Mouse (Mus musculus) gastrocnemius, postnatal 10 days (tissue): ENCODE results near the gene Mrpl22. TPM values are rescaled to one million over a fixed set of nuclear protein-coding genes. Genes with fewer than 3 reads are reported as not detected.
"Not testable (repeated sequence)": the region's sequence is repeated elsewhere in the genome, so short reads cannot be mapped to it uniquely, and the experiment has no call there.

Experiments
- DNase-seq: peaks from one replicate; pipeline ENCODE4 v3.0.0; 2021; ENCODE audit warnings: mixed read lengths
- long read RNA-seq, 2 experiments: library from polyadenylated mRNA; stranded (forward); transcript quantifications; one replicate each; pipeline ENCODE4 v2.0.0; 2021
- total RNA-seq, 2 experiments: library from RNA; stranded (reverse); gene quantifications; 2 replicates each; pipeline ENCODE4 v1.2.3; 2021

The Mrpl22 gene
- total RNA-seq = 10 to 100 TPM; 43.9 to 49.0 TPM
- long read RNA-seq, experiment 1, transcript Mrpl22-201 (7 exons, 722 nt) = major isoform, 16 of 18 reads
- long read RNA-seq, experiment 1, partial matches to known transcripts = 0 of 18 reads
- long read RNA-seq, experiment 1, other reads (novel, unspliced or antisense) = 2 of 18 reads
- long read RNA-seq, experiment 2, transcript Mrpl22-201 (7 exons, 722 nt) = major isoform, 16 of 18 reads
- long read RNA-seq, experiment 2, partial matches to known transcripts = 0 of 18 reads
- long read RNA-seq, experiment 2, other reads (novel, unspliced or antisense) = 2 of 18 reads

- peak; percentile 97 for DNase-seq
Observed at GRCm38 (mm10) chr11:58171459-58172091, at the start of gene Mrpl22. Mrpl22 (plus strand) TSS chr11:58171661.

GRCm38 (mm10) chr11:58123711-58124110 lies 47.8 kb upstream of the Mrpl22 start:
- no peak for DNase-seq

DNA sequence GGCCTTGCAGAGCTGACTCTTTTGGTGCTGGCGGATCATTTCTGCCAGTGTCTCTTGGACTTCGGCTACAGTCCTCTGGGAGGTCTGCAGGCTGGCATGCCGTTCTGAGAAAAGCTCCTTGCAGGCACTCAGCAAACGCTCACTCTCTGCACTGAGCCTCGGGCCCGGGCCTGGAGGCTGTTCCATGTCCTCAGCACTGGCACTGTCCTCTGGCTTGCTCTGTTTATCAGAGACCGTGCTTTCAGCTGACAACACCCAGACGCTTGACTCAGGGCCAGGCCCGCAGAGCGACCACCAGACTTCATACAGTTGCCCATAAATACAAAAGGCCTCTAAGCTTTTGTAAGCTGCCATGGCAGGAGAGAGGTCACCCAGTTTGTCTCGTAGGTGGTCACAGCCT lies 46.4 kb upstream of the Mrpl22 start:
- DNase-seq = no peak

DNA sequence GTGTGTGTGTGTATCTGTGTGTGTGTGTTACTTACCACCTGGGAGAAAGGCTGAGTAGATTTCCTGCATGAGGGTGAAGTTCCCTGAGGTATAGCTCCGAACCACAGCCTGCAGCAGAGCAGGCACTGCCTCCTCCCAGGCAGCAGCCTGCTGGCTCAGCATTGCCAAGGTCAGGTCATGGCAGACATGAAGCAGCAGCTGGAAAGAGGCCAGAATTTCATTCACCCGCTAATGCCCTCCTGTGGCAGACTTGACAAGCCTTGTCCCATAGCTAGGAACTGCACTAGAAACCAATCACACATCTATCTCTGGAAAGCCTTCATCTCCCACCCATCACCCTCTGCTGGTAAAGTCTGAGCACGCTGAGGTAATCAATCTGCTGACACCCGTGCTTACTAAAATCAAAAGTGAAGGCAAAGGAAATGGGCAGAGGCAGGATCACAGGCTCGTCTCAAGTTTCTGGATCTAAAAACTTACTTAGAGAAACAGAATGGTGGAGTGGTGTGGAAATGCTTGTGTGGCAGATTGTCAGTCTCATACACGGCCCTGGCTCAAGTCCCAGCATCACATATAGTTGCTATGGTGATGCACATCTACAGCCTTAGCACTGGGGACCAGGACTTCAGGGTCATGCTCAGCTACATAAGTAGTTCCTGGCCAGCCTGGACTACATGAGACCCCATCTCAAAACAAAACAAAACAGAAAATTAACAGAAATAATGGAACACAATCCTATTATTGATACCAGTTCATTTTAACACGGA lies 44.9 kb upstream of the Mrpl22 start:
- DNase-seq = peak; percentile 50

DNA sequence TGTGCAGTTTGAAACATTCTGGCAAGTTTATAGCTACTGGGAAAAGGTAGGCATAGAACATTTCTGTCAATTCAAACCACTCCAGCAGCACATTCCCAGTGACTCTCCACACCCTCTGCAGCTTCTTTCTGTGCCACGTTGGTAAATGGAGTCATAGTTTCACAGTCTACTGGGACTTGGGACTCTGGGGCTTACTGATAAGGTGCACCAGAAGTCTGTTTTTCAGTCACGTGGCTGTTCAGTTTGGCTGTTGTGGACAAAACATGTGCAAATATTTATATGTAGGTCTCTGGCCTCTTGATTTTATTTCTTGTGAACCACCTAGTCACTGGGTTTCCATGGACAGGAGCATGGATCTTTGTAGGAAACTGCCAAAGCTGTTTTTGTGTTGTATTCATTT lies 43.9 kb upstream of the Mrpl22 start:
- DNase-seq = no peak

GRCm38 (mm10) chr11:58129302-58129843 lies 42.1 kb upstream of the Mrpl22 start:
- DNase-seq = no peak

GRCm38 (mm10) chr11:58132026-58132425 lies 39.4 kb upstream of the Mrpl22 start:
- no peak for DNase-seq

- DNase-seq = no peak
Observed at GRCm38 (mm10) chr11:58134869-58135268, 36.6 kb upstream of the Mrpl22 start.

- DNase-seq = no peak
Observed at GRCm38 (mm10) chr11:58135296-58135695, 36.2 kb upstream of the Mrpl22 start.

DNA sequence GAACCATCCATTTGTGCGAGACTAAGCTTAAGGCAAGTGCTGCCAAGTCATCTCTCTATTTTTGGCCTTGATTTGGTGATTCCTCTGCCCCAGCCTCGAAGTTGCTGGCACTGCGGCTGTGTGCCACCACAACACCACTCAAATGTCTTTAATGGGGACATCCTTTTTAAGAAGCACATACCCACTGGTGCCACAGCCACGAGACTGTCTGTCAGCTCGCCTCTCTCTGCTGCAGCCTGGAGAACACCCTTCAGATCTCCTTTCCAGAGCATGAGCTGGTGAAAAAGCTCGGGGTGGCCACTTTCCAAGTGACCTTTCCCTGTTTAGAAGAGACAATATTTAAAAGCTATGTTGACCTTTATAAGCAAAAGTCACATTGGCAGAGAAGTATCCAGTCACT lies 34.8 kb upstream of the Mrpl22 start:
- no peak for DNase-seq

DNA sequence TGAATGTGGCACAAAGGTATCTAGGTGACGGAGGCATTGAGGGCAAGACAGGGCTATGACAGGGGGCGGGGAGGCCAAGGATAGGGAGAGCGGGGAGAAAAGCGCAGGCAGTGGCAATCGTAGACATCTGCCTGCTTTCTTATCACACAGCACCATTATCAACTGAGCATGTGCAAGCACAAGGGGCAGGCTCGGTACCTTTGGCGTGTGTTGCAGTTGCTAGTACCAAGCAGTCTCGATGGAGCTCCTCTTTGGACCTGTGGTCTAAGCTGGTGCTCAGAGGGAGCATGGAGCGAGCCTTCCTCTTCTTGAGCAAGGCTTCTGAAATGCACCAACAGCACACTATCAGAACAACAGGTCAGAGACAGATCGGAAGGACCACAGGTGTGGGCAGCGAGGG lies 32.6 kb upstream of the Mrpl22 start:
- no peak for DNase-seq

DNA sequence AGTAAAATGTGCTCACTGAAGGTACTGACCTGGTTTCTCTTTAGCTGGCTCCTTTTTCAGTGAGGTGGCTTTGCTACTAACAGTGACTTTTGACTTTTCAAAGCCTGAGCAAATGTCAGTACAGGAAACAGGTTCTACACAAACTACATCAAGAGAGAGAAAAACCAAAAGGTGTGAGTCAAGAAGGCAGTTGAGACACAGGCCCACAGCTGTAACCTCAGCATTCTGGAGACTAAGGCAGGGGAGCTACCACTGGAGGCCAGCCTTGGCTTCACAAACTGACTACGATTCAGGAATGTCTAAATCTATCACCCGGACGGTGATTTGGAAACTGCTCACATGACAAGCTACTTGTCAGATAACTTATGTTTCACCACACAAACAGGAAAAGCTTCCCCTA lies 32.0 kb upstream of the Mrpl22 start:
- no peak for DNase-seq

DNA sequence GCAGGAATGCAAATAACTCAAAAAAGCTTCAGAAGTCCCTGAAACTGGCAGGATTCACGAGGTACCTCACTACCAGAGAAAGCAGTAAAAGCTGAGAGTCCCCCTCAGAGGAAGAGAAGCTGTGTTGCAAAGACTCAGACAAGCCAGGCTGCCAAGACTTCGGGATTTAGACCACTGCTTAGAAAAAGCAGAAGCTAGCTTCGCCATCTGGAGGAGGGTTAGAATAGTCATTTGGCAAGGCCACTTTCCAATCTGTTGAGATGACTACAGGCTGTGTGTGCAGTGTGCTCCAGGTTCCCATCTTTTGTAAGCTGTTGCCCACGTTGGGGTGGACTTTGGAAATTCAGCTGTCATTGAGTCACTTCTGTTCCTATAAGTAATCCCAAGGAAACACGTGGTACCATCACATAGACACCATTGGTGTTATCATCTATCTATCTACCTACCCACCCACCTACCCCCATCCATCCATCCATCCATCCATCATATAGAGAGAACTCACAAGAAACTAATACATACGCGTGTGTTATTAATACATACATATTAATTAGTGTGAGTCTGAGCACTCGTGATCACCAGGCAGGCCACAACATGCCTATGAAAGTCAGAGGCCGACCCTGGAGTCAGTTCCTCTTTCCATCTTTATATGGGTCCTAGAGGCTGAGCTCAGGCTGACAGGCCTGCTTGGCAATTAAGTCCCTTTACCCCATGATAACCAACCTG lies 27.6 kb upstream of the Mrpl22 start:
- no peak for DNase-seq

- peak; percentile 14 for DNase-seq
Observed at GRCm38 (mm10) chr11:58146241-58146640, 25.2 kb upstream of the Mrpl22 start.

DNA sequence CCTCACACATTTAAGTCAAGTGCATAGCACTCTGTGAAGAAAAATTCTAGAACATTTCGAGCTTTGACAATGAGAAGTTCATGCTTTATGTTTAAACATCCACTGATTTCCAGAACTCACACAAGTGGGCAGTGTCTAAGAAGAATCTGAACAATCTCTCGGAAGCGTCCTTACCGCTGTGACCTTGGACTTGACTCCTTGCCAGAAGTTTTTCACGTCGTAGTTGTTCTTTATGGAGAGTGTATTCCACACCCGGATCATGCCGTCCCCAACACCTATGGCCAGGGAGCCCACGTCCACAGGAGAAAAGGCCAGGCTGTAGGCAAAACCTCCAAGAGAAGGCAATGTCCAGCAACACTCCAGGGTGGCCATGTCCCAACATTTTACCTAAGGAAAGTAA lies 16.0 kb upstream of the Mrpl22 start:
- DNase-seq = no peak

GRCm38 (mm10) chr11:58156871-58157270 lies 14.6 kb upstream of the Mrpl22 start:
- DNase-seq = no peak

- DNase-seq = no peak
Observed at GRCm38 (mm10) chr11:58165072-58165471, 6.4 kb upstream of the Mrpl22 start.

- no peak for DNase-seq
Observed at GRCm38 (mm10) chr11:58167822-58168166, 3.7 kb upstream of the Mrpl22 start.

GRCm38 (mm10) chr11:58168167-58168915 lies 3.1 kb upstream of the Mrpl22 start, which contains the start of gene Gemin5:
Gemin5 (minus strand) TSS chr11:58168539.
- peak; percentile 88 for DNase-seq

GRCm38 (mm10) chr11:58169666-58170065 lies 1.8 kb upstream of the Mrpl22 start:
- DNase-seq = no peak

- DNase-seq = peak; percentile 59
Observed at GRCm38 (mm10) chr11:58179563-58179962, 8.1 kb downstream of the Mrpl22 start.

DNA sequence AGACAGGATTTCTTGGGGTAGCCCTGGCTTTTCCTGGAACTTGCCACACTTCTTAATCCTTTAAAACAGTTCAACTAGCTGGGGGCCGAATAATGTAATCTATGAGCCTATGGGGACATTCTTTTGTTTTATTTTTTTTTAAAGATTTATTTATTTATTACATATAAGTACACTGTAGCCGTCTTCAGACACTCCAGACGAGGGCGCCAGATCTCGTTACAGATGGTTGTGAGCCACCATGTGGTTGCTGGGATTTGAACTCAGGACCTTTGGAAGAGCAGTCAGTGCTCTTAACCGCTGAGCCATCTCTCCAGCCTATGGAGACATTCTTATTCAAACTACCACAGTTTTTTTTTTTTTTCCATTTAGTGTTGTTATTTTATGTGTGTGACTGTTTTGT lies 8.5 kb downstream of the Mrpl22 start:
- DNase-seq = not testable (repeated sequence)
